Mouse (Mus musculus) cerebellum, adult 9-10 months (tissue): Measurements from ENCODE around the gene Slc38a4.

Source experiments
- DNase-seq: peaks from one replicate; pipeline ENCODE4 v3.0.0; 2022

Slc38a4 gene

GRCm38 (mm10) chr15:96963318-96963717 is 92.4 kb downstream of the Slc38a4 start:
- no peak for DNase-seq

- no peak for DNase-seq
Measured at GRCm38 (mm10) chr15:96960343-96960742, 95.4 kb downstream of the Slc38a4 start.

GRCm38 (mm10) chr15:96959247-96959646 is 96.5 kb downstream of the Slc38a4 start:
- DNase-seq: no peak

GRCm38 (mm10) chr15:96956699-96957098 is 99.1 kb downstream of the Slc38a4 start:
- DNase-seq: no peak

GRCm38 (mm10) chr15:96954389-96954788 is 101.4 kb downstream of the Slc38a4 start:
- DNase-seq: no peak

GRCm38 (mm10) chr15:96953938-96954238 is 101.9 kb downstream of the Slc38a4 start:
- no peak for DNase-seq

- peak; percentile 29 for DNase-seq
Measured at GRCm38 (mm10) chr15:96953112-96953937, 102.4 kb downstream of the Slc38a4 start.

GRCm38 (mm10) chr15:96952488-96952887 is 103.3 kb downstream of the Slc38a4 start:
- DNase-seq: no peak

GRCm38 (mm10) chr15:96951783-96952182 is 104.0 kb downstream of the Slc38a4 start:
- no peak for DNase-seq

GRCm38 (mm10) chr15:96948471-96948870 is 107.3 kb downstream of the Slc38a4 start:
- DNase-seq: peak; percentile 5
